In the genomic region with DNA sequence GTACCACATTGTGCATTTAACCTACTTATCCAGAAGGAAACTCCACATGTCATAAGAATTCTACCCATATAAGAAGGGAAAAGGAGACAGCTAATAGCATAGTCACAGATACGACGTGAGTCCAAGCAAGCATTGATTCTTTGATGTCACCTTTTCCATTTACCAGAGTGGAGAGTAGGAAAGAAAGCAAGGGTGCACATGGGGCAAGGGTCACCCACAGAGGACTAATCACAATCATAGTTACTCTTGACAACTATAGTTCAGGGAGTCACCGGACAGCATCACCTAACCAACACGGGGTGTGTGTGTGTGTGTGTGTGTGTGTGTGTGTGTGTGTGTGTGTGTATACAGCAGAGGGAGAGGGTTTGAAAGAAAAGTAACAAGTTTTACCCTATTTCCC, we compare ENCODE assay signal across 16 mouse cellular contexts. TPM values are rescaled to one million over a fixed set of nuclear protein-coding genes. Genes with fewer than 3 reads are reported as not detected.
"Had no signal": no experiment of that assay in that cellular context is flagged by ENCODE, and none has a peak within 500 bp of the region (broad histone marks: within the 10 kb centered on the region; RNA-seq: fewer than 3 reads in every experiment).

No protein-coding gene starts in this region.

- DNase-seq: lung, adult 2 months; midbrain, embryonic 14.5 days; right cerebral cortex, postnatal 14 days; thymus, adult 2 months; thymus, postnatal 25 days; thymus, postnatal 4 days had no signal

- H3K9me3 ChIP-seq: lung, embryonic 15.5 days; megakaryocyte, embryonic 14.5 days; midbrain, embryonic 12.5 days; neural tube, embryonic 12.5 days; stomach, embryonic 15.5 days had no signal

- H3K4me1 ChIP-seq: lung, embryonic 15.5 days; midbrain, embryonic 12.5 days; stomach, embryonic 15.5 days had no signal

- H3K36me3 ChIP-seq: lung, embryonic 15.5 days; midbrain, embryonic 12.5 days; stomach, embryonic 15.5 days had no signal

- H3K27me3 ChIP-seq: lung, embryonic 15.5 days; megakaryocyte, embryonic 14.5 days; midbrain, embryonic 12.5 days; neural tube, embryonic 12.5 days; stomach, embryonic 15.5 days had no signal

- H3K27ac ChIP-seq: lung, embryonic 15.5 days; macrophage; midbrain, embryonic 12.5 days; neural tube, embryonic 12.5 days; stomach, embryonic 15.5 days; stomach, postnatal 0 days had no signal

- H3K4me2 ChIP-seq: lung, embryonic 15.5 days; midbrain, embryonic 12.5 days; neural tube, embryonic 12.5 days; stomach, embryonic 15.5 days had no signal

- ATAC-seq: lung, postnatal 0 days; midbrain, embryonic 16.5 days had no signal

- H3K9ac ChIP-seq: lung, embryonic 15.5 days; midbrain, embryonic 12.5 days; neural tube, embryonic 12.5 days; stomach, embryonic 15.5 days had no signal

- H3K4me3 ChIP-seq: lung, embryonic 15.5 days; megakaryocyte, embryonic 14.5 days; midbrain, embryonic 12.5 days; neural tube, embryonic 12.5 days; stomach, embryonic 15.5 days had no signal

RNA-seq across cellular contexts. Expression of a gene that starts 31.5 kb away (rescaled TPM):
- total RNA-seq: neutrophil, adult 5-6 weeks had no signal
- polyA plus RNA-seq: macrophage had no signal
